ENCODE assay signal across 9 mouse cellular contexts in the genomic region with DNA sequence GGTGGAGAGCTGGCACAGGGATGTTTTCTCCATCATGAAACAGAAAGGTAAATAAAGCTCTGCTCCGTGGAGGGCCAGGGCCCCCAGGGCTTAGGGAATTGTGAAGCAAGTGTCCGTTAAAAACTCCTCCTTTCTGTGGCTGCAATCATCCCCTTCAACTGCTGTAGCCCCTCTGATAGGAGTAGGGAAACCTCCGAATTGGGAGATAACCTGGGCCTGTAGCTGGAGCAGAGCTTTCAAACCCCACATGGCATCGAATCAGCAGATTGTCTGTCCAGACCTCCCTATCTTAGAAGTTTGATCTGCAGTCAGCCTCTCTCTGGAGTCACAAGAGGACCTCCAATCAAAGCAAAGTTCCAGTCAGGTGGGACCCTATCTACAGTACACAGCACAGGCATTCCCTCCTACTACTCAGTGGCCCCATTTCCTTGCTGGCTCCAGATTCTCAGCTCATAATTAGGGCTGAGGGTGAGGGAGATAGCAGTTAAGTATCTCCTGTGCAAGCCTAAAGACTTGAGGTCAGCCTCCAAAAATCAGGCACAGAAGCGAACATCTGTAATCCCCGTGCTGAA.
DNase-seq lines count a peak whose midpoint lies in the region; ATAC-seq and TF ChIP-seq lines count a peak whose summit lies in the region.
"Had no signal": no experiment of that assay in that cellular context is flagged by ENCODE, and none has a peak within 500 bp of the region (broad histone marks: within the 10 kb centered on the region; RNA-seq: fewer than 3 reads in every experiment).

No protein-coding gene starts in this region.

- peak overlapping the region; percentile 82 for H3K27ac ChIP-seq in heart, embryonic 10.5 days
- H3K27ac ChIP-seq in testis, adult 2 months (ENCODE audit: control insufficient read depth, insufficient read depth, low read depth, low read length), result peak overlapping the region; percentile 76; the same call in 1 of the 2 replicates
- peak overlapping the region; percentile 90 for H3K27ac ChIP-seq in limb, embryonic 15.5 days
- H3K27ac ChIP-seq: macrophage had no signal

- no peaks in the 10 kb centered on the region for H3K36me3 ChIP-seq in heart, embryonic 10.5 days
- no peaks in the 10 kb centered on the region for H3K36me3 ChIP-seq in testis, adult 2 months (ENCODE audit: control insufficient read depth, insufficient read depth, low read length)
- H3K36me3 ChIP-seq in limb, embryonic 15.5 days, result no peaks in the 10 kb centered on the region

- H3K4me1 ChIP-seq in heart, embryonic 10.5 days, result peaks cover 43% of the 10 kb centered on the region
- H3K4me1 ChIP-seq in testis, adult 2 months (ENCODE audit: control insufficient read depth, insufficient read depth, low read length), result peaks cover 2% of the 10 kb centered on the region; the same call in 1 of the 2 replicates
- H3K4me1 ChIP-seq in limb, embryonic 15.5 days, result peaks cover 30% of the 10 kb centered on the region

- WGBS in heart, embryonic 10.5 days, result 20% methylated on average over 6 of the region's 6 CpGs
- WGBS in limb, embryonic 15.5 days, result 30% methylated on average over 6 of the region's 6 CpGs

- H3K9ac ChIP-seq in limb, embryonic 15.5 days, result no peak overlapping the region

- H3K4me2 ChIP-seq in limb, embryonic 15.5 days, result no peak overlapping the region

- no peak overlapping the region for H3K4me3 ChIP-seq in heart, embryonic 10.5 days
- no peak overlapping the region for H3K4me3 ChIP-seq in testis, adult 2 months (ENCODE audit: control insufficient read depth, low read depth, low read length)
- no peak overlapping the region for H3K4me3 ChIP-seq in limb, embryonic 15.5 days

- no peak for TF ChIP-seq CTCF in testis, adult 2 months (IDR thresholded peaks at IDR 0.05; ENCODE audit: control insufficient read depth, insufficient read depth, insufficient replicate concordance, low read depth, low read length)

- no peak for TF ChIP-seq POLR2A in testis, adult 2 months (IDR thresholded peaks at IDR 0.05; ENCODE audit: control insufficient read depth, low read depth, low read length)

- H3K27me3 ChIP-seq in heart, embryonic 10.5 days (ENCODE audit: insufficient read depth, poor library complexity, severe bottlenecking), result no peaks in the 10 kb centered on the region
- no peaks in the 10 kb centered on the region for H3K27me3 ChIP-seq in testis, adult 2 months (ENCODE audit: control insufficient read depth, insufficient read depth, low read length)
- no peaks in the 10 kb centered on the region for H3K27me3 ChIP-seq in limb, embryonic 15.5 days

- no peak for DNase-seq in heart, embryonic 10.5 days (ENCODE audit: low spot score)
- no peak for DNase-seq in heart, adult 8-10 months (ENCODE audit: low spot score)
- DNase-seq in testis, postnatal 14 days (ENCODE audit: low spot score), result no peak
- DNase-seq in urinary bladder, postnatal 10 days (ENCODE audit: low spot score), result no peak
- DNase-seq in urinary bladder, postnatal 36 days (ENCODE audit: low spot score in 2 of 2), result no peak
- DNase-seq in layer of hippocampus, postnatal 10 days (ENCODE audit: low spot score in 2 of 2), result no peak

- ATAC-seq in limb, embryonic 15.5 days (ENCODE audit: insufficient number of reproducible peaks, low FRiP score, low TSS enrichment, low read depth), result no peak

- H3K9me3 ChIP-seq in heart, embryonic 10.5 days, result no peaks in the 10 kb centered on the region
- no peaks in the 10 kb centered on the region for H3K9me3 ChIP-seq in limb, embryonic 15.5 days
